Mouse (Mus musculus) cerebellum, adult 2 months (tissue): ENCODE results near the gene Elmo2. TPM values are rescaled to one million over a fixed set of nuclear protein-coding genes. Genes with fewer than 3 reads are reported as not detected.

ENCODE experiments used
- DNase-seq, 2 experiments: peaks; one replicate each; pipeline ENCODE4 v3.0.0; 2021
- H3K27ac ChIP-seq: fragments of 200-500 bp; 2 replicates; pipeline ENCODE4 v1.5.1; 2012; ENCODE audit warnings: low read length, control low read depth, inconsistent platforms; ENCODE audit not compliant: insufficient read depth
- H3K27me3 ChIP-seq: fragments of 200-500 bp; 2 replicates; pipeline ENCODE4 v1.6.1; 2012; ENCODE audit warnings: inconsistent platforms, mild to moderate bottlenecking, low read length, moderate library complexity; ENCODE audit not compliant: control insufficient read depth, insufficient read depth
- H3K4me1 ChIP-seq: fragments of 200-500 bp; 2 replicates; pipeline ENCODE4 v1.6.1; 2011; ENCODE audit warnings: low read length; ENCODE audit not compliant: control insufficient read depth, insufficient read depth
- H3K4me3 ChIP-seq: fragments of 200-500 bp; replicated peaks from 2 replicates; pipeline ENCODE3; 2011; ENCODE audit warnings: mild to moderate bottlenecking, low read depth, low read length, control low read depth; ENCODE audit not compliant: insufficient read depth
- CTCF ChIP-seq: fragments of 200-500 bp; IDR thresholded peaks from 2 replicates; pipeline ENCODE4 v1.5.1; 2011; ENCODE audit warnings: low read depth, mild to moderate bottlenecking, control low read depth, low read length, moderate library complexity, borderline replicate concordance; ENCODE audit not compliant: insufficient read depth
- POLR2A ChIP-seq: fragments of 200-500 bp; IDR thresholded peaks from 2 replicates; pipeline ENCODE4 v1.6.1; 2011; ENCODE audit warnings: low read length, control low read depth, borderline replicate concordance; ENCODE audit not compliant: insufficient read depth
- WGBS: fragments of 180-500 bp; shearing (Covaris S2); methylation state at CpG from one replicate; pipeline ENCODE4 v1.1.7; 2018; 5-methylcytosine and 5-hydroxymethylcytosine counted together
- polyA plus RNA-seq: library from polyadenylated mRNA; depleted of rRNA; stranded (reverse); fragments of >200 nt; gene quantifications from 2 replicates; pipeline ENCODE4 v1.2.3, GENCODE M21; 2012; rRNA removed

Elmo2 gene
- 187 and 208 TPM in 2 replicates for polyA plus RNA-seq

DNA sequence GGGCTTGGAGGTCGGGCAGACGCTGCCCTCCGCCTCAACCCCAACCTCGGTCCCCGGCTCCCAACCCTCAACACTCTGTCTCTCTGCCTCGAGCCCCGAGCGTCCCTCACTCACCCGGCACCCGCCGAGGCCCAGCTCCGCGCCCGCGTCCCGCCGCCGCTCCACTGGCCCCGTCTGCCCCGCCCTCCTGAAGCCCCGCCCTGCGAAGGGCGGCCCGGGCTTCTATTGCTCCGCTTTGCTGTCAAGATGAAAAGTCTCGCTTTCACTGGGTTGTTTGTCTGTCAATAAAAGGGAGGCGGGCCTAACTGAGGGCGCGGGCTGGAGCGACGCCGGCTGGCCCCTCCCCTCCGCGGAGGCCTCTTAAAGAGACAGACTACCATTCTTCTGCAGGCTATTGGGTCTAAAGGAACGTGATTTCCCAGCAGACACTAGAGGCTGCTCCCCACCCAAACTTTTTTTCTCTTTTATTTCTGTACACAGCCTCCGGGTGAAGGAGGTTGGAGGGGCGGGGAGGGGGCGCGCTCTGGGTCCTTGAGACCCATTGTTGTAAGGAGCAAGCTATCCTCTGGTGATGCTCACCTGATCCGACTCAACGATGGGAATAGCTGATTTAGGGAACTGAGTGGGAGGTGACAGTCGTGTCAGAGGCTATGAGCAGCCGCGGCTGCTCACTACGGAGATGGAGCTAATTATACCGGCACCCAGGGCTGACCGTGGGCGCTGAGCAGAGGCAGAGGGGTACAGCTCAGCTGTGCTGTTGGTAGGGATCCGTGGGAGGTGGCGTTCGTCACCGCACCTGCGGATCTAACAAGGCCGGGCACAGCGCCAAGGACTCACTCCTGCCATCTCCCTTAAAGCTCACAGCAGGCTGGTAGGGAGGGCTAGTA, at the start of gene Elmo2:
Elmo2 (minus strand) TSS at position 176 of the 887 bp plus-strand sequence.
- peaks cover 36% of the 10 kb centered on the region for H3K4me1 ChIP-seq
- WGBS = 1% methylated on average over 55 of the region's 55 CpGs
- TF ChIP-seq POLR2A (peak; percentile 75), CTCF (no peak)
- DNase-seq = peak; percentile 99
- H3K27ac ChIP-seq = peak within 1 kb of the TSS; percentile 82
- no peaks in the 10 kb centered on the region for H3K27me3 ChIP-seq
- peak within 1 kb of the TSS; percentile 78 for H3K4me3 ChIP-seq

DNA sequence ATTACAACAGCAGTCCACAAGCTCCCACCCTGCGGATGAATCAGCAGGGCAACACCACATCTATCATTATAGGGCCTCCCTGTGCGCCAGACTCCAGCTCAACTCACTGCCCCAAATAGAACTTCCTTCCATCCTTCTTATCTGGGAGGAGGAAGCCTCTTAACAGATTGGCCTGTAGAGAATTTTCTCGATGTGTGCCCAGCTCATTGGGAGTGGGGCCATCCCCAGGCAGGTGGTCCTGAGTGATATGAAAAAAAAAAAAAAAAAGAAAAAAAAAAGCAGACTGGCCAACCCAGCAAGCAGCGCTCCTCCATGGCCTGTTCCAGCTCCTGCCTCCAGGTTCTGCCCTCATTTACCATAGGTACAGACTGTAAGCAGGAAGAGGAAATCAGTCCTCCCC, 49.7 kb upstream of the Elmo2 start:
- no peak for DNase-seq
- TF ChIP-seq CTCF (no peak), POLR2A (no peak)

DNA sequence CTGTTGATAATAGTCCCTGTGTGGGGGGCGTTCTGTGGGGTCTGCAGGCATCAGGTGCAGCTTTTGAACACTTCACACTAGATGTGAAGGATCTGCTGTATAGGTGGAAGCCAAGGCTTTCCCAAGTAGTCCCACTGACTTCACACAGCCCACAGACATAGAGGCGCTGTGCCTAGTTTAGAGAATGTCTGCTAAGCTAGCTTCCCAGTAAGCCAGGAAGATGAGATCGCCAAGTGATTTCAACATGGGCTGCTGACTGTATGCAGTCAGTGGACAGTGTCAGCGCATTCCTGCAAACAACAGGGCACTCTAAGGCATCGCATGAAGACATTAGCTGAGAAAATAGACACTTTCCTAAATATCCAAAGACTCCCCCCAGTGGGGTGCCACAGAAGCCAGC, 49.2 kb upstream of the Elmo2 start:
- 70% methylated on average over 5 of the region's 5 CpGs for WGBS
- Histone ChIP-seq H3K27ac (no peak overlapping the region), H3K4me3 (no peak overlapping the region), H3K4me1 (peaks cover 2% of the 10 kb centered on the region; the same call in 1 of the 2 replicates), H3K27me3 (no peaks in the 10 kb centered on the region)
- no peak for DNase-seq
- no peak for TF ChIP-seq POLR2A

More for the DNA sequence above, 49.7 kb upstream of the Elmo2 start:
- H3K4me3 ChIP-seq = no peak overlapping the region
- peaks cover 2% of the 10 kb centered on the region; the same call in 1 of the 2 replicates for H3K4me1 ChIP-seq
- no peak overlapping the region for H3K27ac ChIP-seq
- 45% methylated on average over 4 of the region's 4 CpGs for WGBS
- H3K27me3 ChIP-seq = no peaks in the 10 kb centered on the region

DNA sequence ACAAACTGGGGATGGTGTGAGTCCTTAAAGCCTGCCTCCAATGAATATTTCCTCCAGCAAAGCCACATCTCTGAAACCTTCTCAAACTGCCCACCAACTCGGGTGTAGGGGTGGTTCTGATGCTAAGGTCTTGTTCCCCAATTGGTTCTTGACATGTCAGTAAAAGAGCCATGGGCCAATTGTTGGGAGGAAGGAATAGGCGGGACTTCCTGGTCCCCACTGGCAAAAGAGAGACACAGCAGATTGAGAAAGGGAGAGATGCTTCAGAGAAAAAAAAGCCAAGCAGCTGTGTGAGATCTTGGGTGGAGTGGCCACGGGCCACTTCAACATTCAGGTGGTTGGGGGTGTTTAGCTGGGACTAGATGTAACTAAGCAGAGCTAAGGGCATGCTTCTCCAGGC, 44.8 kb upstream of the Elmo2 start:
- 19% methylated on average over 3 of the region's 3 CpGs for WGBS
- Histone ChIP-seq H3K4me3 (no peak overlapping the region), H3K4me1 (peaks cover 8% of the 10 kb centered on the region), H3K27ac (no peak overlapping the region), H3K27me3 (peaks cover 1% of the 10 kb centered on the region; the same call in 1 of the 2 replicates)
- TF ChIP-seq CTCF = no peak
- no peak for TF ChIP-seq POLR2A
- no peak for DNase-seq

DNA sequence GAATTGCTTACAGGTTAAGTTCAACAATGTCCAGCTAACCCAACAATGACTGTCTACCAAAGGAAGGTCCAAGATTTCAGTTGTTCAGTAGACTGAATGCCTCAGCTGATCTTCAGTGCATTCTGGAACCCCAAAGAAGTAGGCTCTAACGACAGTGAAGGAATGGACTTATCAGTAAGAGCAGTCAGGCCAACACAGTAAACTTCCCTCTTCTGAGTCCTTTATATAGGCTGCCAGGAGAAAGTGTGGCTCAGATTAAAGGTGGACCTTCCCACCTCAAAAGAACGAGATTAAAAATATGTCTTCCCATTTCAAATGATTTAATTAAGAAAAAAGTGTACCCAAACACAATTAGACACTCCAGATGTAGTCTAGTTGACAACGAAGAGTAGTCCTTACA, 44.1 kb upstream of the Elmo2 start:
- no peak for DNase-seq
- Histone ChIP-seq H3K27ac (no peak overlapping the region), H3K4me3 (no peak overlapping the region), H3K27me3 (peaks cover 1% of the 10 kb centered on the region; the same call in 1 of the 2 replicates), H3K4me1 (peaks cover 8% of the 10 kb centered on the region)
- WGBS = 86% methylated on average over 3 of the region's 3 CpGs
- no peak for TF ChIP-seq POLR2A
- no peak for TF ChIP-seq CTCF

DNA sequence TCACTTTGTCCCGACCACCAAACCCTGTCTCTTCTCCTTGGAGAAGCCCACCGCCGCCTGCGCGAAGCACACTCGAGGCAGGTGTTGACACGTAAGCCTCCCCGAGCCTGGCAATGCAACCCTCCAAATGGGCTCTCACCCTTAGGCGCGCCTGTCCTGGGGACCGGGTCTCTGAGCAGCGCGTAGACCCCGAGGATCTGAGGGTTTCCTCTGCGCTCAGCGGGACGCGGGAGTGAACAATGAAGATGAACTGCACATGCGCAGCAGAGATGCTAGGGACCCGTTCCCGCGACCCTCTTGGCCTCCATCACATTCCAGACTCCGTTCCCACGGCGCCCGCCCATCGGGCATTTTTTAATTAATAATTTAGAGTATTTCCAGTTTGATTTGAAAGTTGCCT, 42.2 kb upstream of the Elmo2 start, which contains the start of gene Zfp663:
Zfp663 (minus strand) TSS at position 234 of the 400 bp plus-strand sequence.
- Histone ChIP-seq H3K4me3 (no peak within 1 kb of the TSS), H3K4me1 (peaks cover 8% of the 10 kb centered on the region), H3K27me3 (peaks cover 1% of the 10 kb centered on the region; the same call in 1 of the 2 replicates), H3K27ac (no peak within 1 kb of the TSS)
- no peak for DNase-seq
- no peak for TF ChIP-seq POLR2A
- TF ChIP-seq CTCF = no peak
- 2% methylated on average over 27 of the region's 27 CpGs for WGBS

DNA sequence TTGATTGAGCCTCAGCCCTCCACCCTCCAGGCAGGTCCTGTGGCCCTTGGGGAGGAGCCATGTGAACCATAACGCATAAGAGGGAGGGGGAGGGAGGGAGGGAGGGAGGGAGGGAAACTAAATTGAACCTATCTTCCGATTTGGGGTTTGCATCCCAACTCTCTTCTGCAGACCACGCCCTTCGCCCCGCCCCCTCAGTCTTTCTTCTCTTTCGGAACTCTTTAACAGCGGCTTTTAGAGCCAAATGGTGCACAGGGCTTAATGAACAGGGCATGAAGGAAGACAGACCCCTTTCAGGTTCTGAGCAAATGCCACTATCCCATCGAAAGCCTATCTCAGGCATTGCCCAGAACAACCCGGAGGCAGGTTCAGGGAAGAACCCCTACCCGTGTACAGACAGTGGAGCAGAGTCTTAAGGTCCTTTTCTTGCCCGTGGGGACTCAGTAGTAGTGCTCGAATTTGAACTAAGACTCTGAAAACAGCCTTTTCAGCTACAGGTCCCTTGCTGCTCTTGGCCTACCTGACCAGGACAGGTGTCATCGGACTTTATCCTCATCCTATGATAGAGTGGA, 41.7 kb upstream of the Elmo2 start:
- Histone ChIP-seq H3K27ac (no peak overlapping the region), H3K4me3 (no peak overlapping the region), H3K27me3 (peaks cover 1% of the 10 kb centered on the region; the same call in 1 of the 2 replicates), H3K4me1 (peaks cover 8% of the 10 kb centered on the region)
- 5% methylated on average over 13 of the region's 13 CpGs for WGBS
- no peak for TF ChIP-seq CTCF
- no peak for TF ChIP-seq POLR2A
- DNase-seq = no peak

DNA sequence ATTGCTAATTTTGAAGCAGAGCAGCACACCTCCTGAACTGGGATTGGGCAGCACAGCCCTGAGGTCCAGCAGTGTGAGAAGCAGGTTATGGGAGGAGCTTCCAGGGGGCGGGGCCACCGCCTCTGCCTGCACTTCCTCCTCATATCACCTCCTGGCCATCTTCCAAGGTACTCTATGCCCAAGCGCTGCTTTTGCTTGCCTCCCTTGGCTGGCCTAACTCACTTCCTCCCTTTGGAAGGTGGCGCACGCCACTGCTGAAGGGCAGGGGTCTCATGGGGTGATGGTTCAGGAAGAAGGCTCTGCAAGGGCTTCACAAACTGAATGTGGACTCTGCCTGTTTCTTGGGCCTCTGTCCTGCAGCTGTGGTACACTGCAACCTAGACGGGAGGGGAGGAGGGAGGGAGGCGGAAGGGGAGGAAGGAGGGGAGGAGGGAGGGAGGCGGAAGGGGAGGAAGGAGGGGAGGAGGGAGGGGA, 40.8 kb upstream of the Elmo2 start:
- WGBS = 17% methylated on average over 5 of the region's 8 CpGs
- Histone ChIP-seq H3K27ac (no peak overlapping the region), H3K27me3 (peaks cover 1% of the 10 kb centered on the region; the same call in 1 of the 2 replicates), H3K4me1 (peaks cover 8% of the 10 kb centered on the region), H3K4me3 (no peak overlapping the region)
- no peak for DNase-seq
- TF ChIP-seq CTCF (no peak), POLR2A (no peak)
